Mouse (Mus musculus): Measurements from ENCODE around the gene Cdc25a.

- TF ChIP-seq CTCF (IDR thresholded peaks at IDR 0.05; ENCODE audit: low read depth, low read length) (peak; percentile 83), POLR2A (IDR thresholded peaks at IDR 0.05; ENCODE audit: insufficient read depth, low read length) (no peak), EP300 (IDR thresholded peaks at IDR 0.05; ENCODE audit: insufficient read depth, low read depth, low read length) (no peak)
Observed at GRCm38 (mm10) chr9:109894413-109895090, 19.2 kb downstream of the Cdc25a start.
